9 mouse cellular contexts compared by ENCODE assay signal in genomic region chrX:51681756-51682155, GRCm38 (mm10). TPM values are rescaled to one million over a fixed set of nuclear protein-coding genes. Genes with fewer than 3 reads are reported as not detected.
DNase-seq lines count a peak whose midpoint lies in the region; ATAC-seq and TF ChIP-seq lines count a peak whose summit lies in the region.
"Had no signal": no experiment of that assay in that cellular context is flagged by ENCODE, and none has a peak within 500 bp of the region (broad histone marks: within the 10 kb centered on the region; RNA-seq: fewer than 3 reads in every experiment).

TSS of gene Hs6st2 (minus strand) at chrX:51681856.

- 17% methylated on average over 5 of the region's 5 CpGs for WGBS in heart, embryonic 13.5 days
- 15% methylated on average over 5 of the region's 5 CpGs for WGBS in hindbrain, embryonic 14.5 days
- WGBS in liver, embryonic 15.5 days (ENCODE audit: insufficient replicate concordance): 19% methylated on average over 5 of the region's 5 CpGs

- peaks cover 44% of the 10 kb centered on the region for H3K27me3 ChIP-seq in heart, embryonic 13.5 days (replicated peaks)
- H3K27me3 ChIP-seq in hindbrain, embryonic 14.5 days (ENCODE audit: control insufficient read depth, insufficient read depth, low read length): peaks cover 16% of the 10 kb centered on the region; the same call in 1 of the 2 replicates
- peaks cover 61% of the 10 kb centered on the region for H3K27me3 ChIP-seq in liver, embryonic 15.5 days

- DNase-seq in heart, adult 9 months (ENCODE audit: low spot score in 2 of 2): no peak
- DNase-seq in brain, embryonic 14.5 days (ENCODE audit: low read depth): no peak
- no peak for DNase-seq in hindbrain, embryonic 14.5 days (ENCODE audit: low spot score)
- DNase-seq in frontal cortex, postnatal 25 days (ENCODE audit: low spot score in 2 of 2): no peak
- DNase-seq in retina, postnatal 1 day: no peak

- no peaks in the 10 kb centered on the region for H3K36me3 ChIP-seq in heart, embryonic 13.5 days
- no peaks in the 10 kb centered on the region for H3K36me3 ChIP-seq in hindbrain, embryonic 14.5 days (replicated peaks; ENCODE audit: control insufficient read depth, insufficient read depth)
- H3K36me3 ChIP-seq in liver, embryonic 15.5 days (replicated peaks): no peaks in the 10 kb centered on the region

- peak within 1 kb of the TSS; percentile 83 for H3K4me2 ChIP-seq in heart, embryonic 13.5 days
- H3K4me2 ChIP-seq in hindbrain, embryonic 14.5 days (replicated peaks): peak within 1 kb of the TSS; percentile 77
- H3K4me2 ChIP-seq in liver, embryonic 15.5 days: peak within 1 kb of the TSS; percentile 51

- H3K9ac ChIP-seq in heart, embryonic 13.5 days: peak within 1 kb of the TSS; percentile 77
- H3K9ac ChIP-seq in hindbrain, embryonic 14.5 days: peak within 1 kb of the TSS; percentile 57
- no peak within 1 kb of the TSS for H3K9ac ChIP-seq in liver, embryonic 15.5 days

- TF ChIP-seq CTCF in brain, embryonic 14.5 days (IDR thresholded peaks at IDR 0.05; ENCODE audit: borderline replicate concordance, extremely low read depth, insufficient read depth, insufficient read length): no peak

- no peak for TF ChIP-seq POLR2A in brain, embryonic 14.5 days (IDR thresholded peaks at IDR 0.05; ENCODE audit: borderline replicate concordance, extremely low read depth, insufficient read depth, insufficient read length, poor library complexity, severe bottlenecking)

- no peak for ATAC-seq in heart, embryonic 13.5 days (ENCODE audit: extremely low read depth, insufficient number of reproducible peaks, low FRiP score, low TSS enrichment)
- ATAC-seq in hindbrain, embryonic 14.5 days (ENCODE audit: low FRiP score): no peak
- no peak for ATAC-seq in liver, embryonic 15.5 days (ENCODE audit: insufficient read depth)
- ATAC-seq in granulocyte monocyte progenitor cell, adult 5-6 weeks (replicated peaks; ENCODE audit: poor library complexity, severe bottlenecking): no peak

- 0 out of 2 replicates have a peak, but pooled peaks cover 6% of the 10 kb centered on the region for H3K4me1 ChIP-seq in heart, embryonic 13.5 days
- 0 out of 2 replicates have a peak, but pooled peaks cover 3% of the 10 kb centered on the region for H3K4me1 ChIP-seq in hindbrain, embryonic 14.5 days (replicated peaks; ENCODE audit: control insufficient read depth, insufficient read depth, low read length)
- H3K4me1 ChIP-seq in liver, embryonic 15.5 days (replicated peaks): no peaks in the 10 kb centered on the region

- no peak within 1 kb of the TSS for H3K27ac ChIP-seq in heart, embryonic 13.5 days (replicated peaks)
- H3K27ac ChIP-seq in hindbrain, embryonic 14.5 days: peak within 1 kb of the TSS; percentile 38
- no peak within 1 kb of the TSS for H3K27ac ChIP-seq in liver, embryonic 15.5 days (replicated peaks)

- peak within 1 kb of the TSS; percentile 61 for H3K4me3 ChIP-seq in heart, embryonic 13.5 days
- peak within 1 kb of the TSS; percentile 50 for H3K4me3 ChIP-seq in hindbrain, embryonic 14.5 days (replicated peaks; ENCODE audit: low read length)
- H3K4me3 ChIP-seq in liver, embryonic 15.5 days (replicated peaks): peak within 1 kb of the TSS; percentile 27
- H3K4me3 ChIP-seq: erythroblast, embryonic 14.5 days had no signal

- no peaks in the 10 kb centered on the region for H3K9me3 ChIP-seq in heart, embryonic 13.5 days
- no peaks in the 10 kb centered on the region for H3K9me3 ChIP-seq in hindbrain, embryonic 14.5 days (ENCODE audit: control insufficient read depth, low read length)
- no peaks in the 10 kb centered on the region for H3K9me3 ChIP-seq in liver, embryonic 15.5 days (replicated peaks)

RNA-seq across cellular contexts. Expression of gene Hs6st2, which starts in this region (rescaled TPM):
- 14.0 and 14.4 TPM in 2 replicates for polyA plus RNA-seq in heart, embryonic 13.5 days (2015; fragmentation: Nextera tagmentation; extraction: Ambion mirVana)
- polyA plus RNA-seq in brain, embryonic 14.5 days (2012; rRNA removed): 15.7 and 23.2 TPM in 2 replicates
- 43.7 and 53.9 TPM in 2 replicates for polyA plus RNA-seq in hindbrain, embryonic 14.5 days (2014; fragmentation: Nextera tagmentation; extraction: Ambion mirVana)
- 0.82 and 1.3 TPM in 2 replicates for polyA plus RNA-seq in liver, embryonic 15.5 days (2015; fragmentation: Nextera tagmentation; extraction: Ambion mirVana)
- not detected in 2 replicates for total RNA-seq in granulocyte monocyte progenitor cell, adult 5-6 weeks (2014; fragmentation: Nextera tagmentation)
- not detected in 2 replicates for total RNA-seq in granulocyte monocyte progenitor cell, adult 5-6 weeks (2017)
- polyA plus RNA-seq: erythroblast, embryonic 14.5 days had no signal
